Mouse (Mus musculus) ES-E14 (cell line): Measurements from ENCODE around the gene Tmed1. TPM values are rescaled to one million over a fixed set of nuclear protein-coding genes. Genes with fewer than 3 reads are reported as not detected.

Experiments used
- DNase-seq: peaks from one replicate; pipeline ENCODE4 v3.0.0-alpha.2; 2013; ENCODE audit warnings: low read depth, low spot score
- H3K27ac ChIP-seq: 2 replicates; pipeline ENCODE4 v1.5.1; 2012; ENCODE audit warnings: low read depth, mild to moderate bottlenecking, low read length, moderate library complexity, mixed read lengths; ENCODE audit not compliant: poor library complexity, insufficient read depth, severe bottlenecking
- H3K36me3 ChIP-seq: 2 replicates; pipeline ENCODE4 v1.6.1; 2012; ENCODE audit warnings: mild to moderate bottlenecking, low read length, moderate library complexity, mixed read lengths; ENCODE audit not compliant: control insufficient read depth, poor library complexity, insufficient read depth, severe bottlenecking
- H3K4me1 ChIP-seq, 2 experiments: fragments of 150-350 bp in 1 of 2; sonication (generic) in 1 of 2; 2 replicates each; pipeline ENCODE4 v1.6.1; 2012; ENCODE audit warnings: low read length in 2 of 2, mild to moderate bottlenecking in 1 of 2, mixed read lengths in 1 of 2; ENCODE audit not compliant: control insufficient read depth in 2 of 2, insufficient read depth in 2 of 2, poor library complexity in 1 of 2
- H3K4me3 ChIP-seq, 2 experiments: fragments of 150-350 bp in 1 of 2; sonication (generic) in 1 of 2; 2 replicates each; pipeline ENCODE4 v1.5.1; 2012; ENCODE audit warnings: low read length in 2 of 2, low read depth in 1 of 2, mild to moderate bottlenecking in 1 of 2, mixed read lengths in 1 of 2; ENCODE audit not compliant: insufficient read depth in 1 of 2, poor library complexity in 1 of 2, severe bottlenecking in 1 of 2
- H3K9ac ChIP-seq: 2 replicates; pipeline ENCODE4 v1.6.1; 2012; ENCODE audit warnings: low read depth, mild to moderate bottlenecking, low read length, mixed read lengths; ENCODE audit not compliant: poor library complexity, insufficient read depth, severe bottlenecking
- H3K9me3 ChIP-seq: fragments of 150-350 bp; sonication (generic); 2 replicates; pipeline ENCODE4 v1.6.1; 2012; ENCODE audit warnings: low read depth, mild to moderate bottlenecking, low read length; ENCODE audit not compliant: control insufficient read depth, insufficient read depth
- CHD2 ChIP-seq: IDR thresholded peaks from 2 replicates; pipeline ENCODE4 v1.6.1; 2014; ENCODE audit warnings: mild to moderate bottlenecking, low read depth, low read length, inconsistent platforms
- HCFC1 ChIP-seq: IDR thresholded peaks from 2 replicates; pipeline ENCODE4 v1.6.1; 2012; ENCODE audit warnings: low read length, inconsistent platforms, borderline replicate concordance; ENCODE audit not compliant: insufficient read depth
- MAFK ChIP-seq: IDR thresholded peaks from 2 replicates; pipeline ENCODE4 v1.6.1; 2014; ENCODE audit warnings: mild to moderate bottlenecking, low read depth, low read length, inconsistent platforms; ENCODE audit not compliant: insufficient read depth
- ZC3H11A ChIP-seq: IDR thresholded peaks from 2 replicates; pipeline ENCODE4 v1.6.1; 2012; ENCODE audit warnings: low read depth, mild to moderate bottlenecking, inconsistent platforms, low read length, borderline replicate concordance
- ZNF384 ChIP-seq: IDR thresholded peaks from 2 replicates; pipeline ENCODE4 v1.6.1; 2012; ENCODE audit warnings: low read depth, low read length, inconsistent platforms
- in situ Hi-C, 2 experiments: fragments of 600-800 bp; cut with MboI; formaldehyde crosslinking; loops; one replicate each; pipeline ENCODE4 v1.15.1; 2025; ENCODE audit warnings: low sequenced_read_pairs in 2 of 2, inconsistent platforms in 1 of 2; ENCODE audit not compliant: unreplicated experiment in 2 of 2
- total RNA-seq: library from RNA; depleted of rRNA; stranded (reverse); fragments of 300-350 nt; gene quantifications from 2 replicates; pipeline ENCODE4 v1.2.3, GENCODE M21; 2012; rRNA removed

Tmed1 gene
- 133 and 191 TPM in 2 replicates for total RNA-seq

DNA sequence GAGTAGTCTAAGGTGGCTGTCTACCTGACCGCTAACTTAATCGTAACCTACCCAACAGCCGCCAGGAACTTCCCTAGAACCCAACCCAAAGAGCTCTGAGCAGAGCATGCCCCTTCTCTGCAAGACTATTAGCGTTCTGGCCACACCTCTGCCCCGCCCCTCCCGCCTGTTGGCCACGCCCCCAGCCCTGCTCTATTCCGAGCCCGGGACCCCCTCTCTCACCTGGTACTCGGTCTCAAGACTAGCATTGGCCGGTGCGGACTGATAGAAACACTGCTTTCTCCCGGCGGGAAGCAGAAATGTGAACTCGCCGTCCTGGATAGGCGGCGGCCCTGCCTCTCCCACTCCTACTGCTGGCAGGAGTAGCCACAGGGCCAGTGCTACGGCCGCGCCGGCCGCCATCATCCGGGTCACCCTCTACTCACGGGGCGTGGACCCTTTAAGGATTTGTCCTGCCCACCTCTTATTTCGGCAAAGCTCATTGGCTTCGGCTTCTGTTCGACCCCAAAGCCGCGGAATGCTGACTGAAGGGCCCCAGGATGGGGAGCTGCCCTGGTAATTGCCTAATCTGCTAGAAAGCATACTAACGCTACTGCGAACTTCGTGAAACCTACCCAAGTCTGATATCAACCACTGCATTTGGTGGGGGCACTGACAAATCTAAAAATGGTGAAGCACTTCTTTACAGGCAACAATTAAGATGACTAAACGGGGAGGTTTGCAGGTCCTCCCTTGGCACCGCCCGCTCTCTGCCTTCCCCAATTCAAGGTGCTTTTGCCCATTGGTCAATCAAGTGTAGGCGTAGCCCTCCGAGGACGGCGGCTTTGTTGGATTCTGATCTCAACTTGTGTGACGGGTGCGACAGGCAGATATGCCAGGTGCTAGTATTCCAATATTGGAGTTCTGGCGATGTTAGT is at the start of gene Tmed1:
Gene Tmed1 (minus strand): TSS at position 481 of the 917 bp plus-strand sequence.
- TF ChIP-seq MAFK, result no peak
- TF ChIP-seq HCFC1, result peak; percentile 74
- Histone ChIP-seq H3K9ac (peak within 1 kb of the TSS; percentile 99), H3K4me1 (peaks cover 0 to 8% of the 10 kb centered on the region in 2 experiments; a peak in 1 of 4 replicates), H3K9me3 (no peaks in the 10 kb centered on the region), H3K4me3 (peak within 1 kb of the TSS; percentile 88 to 99), H3K36me3 (peaks cover 40% of the 10 kb centered on the region), H3K27ac (peak within 1 kb of the TSS; percentile 96)
- in situ Hi-C loops, result no loop called here
- peak; percentile 94 for DNase-seq

DNA sequence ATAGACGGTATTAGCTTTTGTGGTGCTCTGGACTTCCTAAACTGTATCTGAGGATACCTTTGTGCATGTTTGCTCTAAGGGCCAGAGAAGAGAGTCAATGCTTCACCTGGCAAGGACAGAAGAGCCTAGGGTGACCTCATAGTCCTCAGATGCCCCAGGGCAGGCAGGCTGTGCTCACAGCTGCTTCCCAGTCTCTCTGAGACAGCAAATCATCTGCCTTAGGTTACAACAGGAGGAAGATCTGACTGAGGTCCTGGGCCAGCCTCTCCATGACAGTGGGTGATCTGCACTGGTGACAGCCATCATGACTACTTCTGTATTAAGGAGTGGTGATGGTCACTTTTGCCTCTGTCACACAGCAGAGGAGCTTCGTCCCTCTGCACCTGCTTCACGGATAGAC is 49.1 kb upstream of the Tmed1 start:
- Histone ChIP-seq H3K4me3 (no peak overlapping the region), H3K27ac (no peak overlapping the region), H3K4me1 (peaks cover 17 to 29% of the 10 kb centered on the region in 2 experiments), H3K9ac (no peak overlapping the region), H3K36me3 (peaks cover 13% of the 10 kb centered on the region; the same call in 1 of the 2 replicates), H3K9me3 (no peaks in the 10 kb centered on the region)
- no peak for DNase-seq
- in situ Hi-C loops, result no loop called here
- TF ChIP-seq ZC3H11A (no peak), ZNF384 (no peak), MAFK (no peak), CHD2 (no peak), HCFC1 (no peak)

DNA sequence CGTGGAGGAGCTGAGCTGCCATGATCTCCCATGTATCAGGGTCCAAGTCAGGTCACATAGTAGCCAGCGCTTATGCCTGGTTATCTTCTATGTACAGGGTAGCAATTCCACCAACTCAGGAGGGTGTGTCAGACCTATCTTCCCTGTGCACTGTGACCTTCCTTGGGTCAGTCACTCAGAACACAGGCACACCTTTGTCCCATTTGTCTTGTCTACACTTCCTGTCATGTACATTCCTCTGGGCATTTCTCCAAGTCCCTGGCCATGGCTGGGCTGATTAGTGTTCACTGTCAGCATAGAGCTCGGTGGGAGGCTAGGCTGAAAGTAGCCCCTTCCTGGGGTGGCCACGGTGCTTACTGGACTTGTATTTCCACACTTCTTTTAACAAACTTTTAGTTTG is 48.3 kb upstream of the Tmed1 start:
- peaks cover 17% of the 10 kb centered on the region; the same call in 1 of the 2 replicates for H3K36me3 ChIP-seq
- peaks cover 17 to 33% of the 10 kb centered on the region in 2 experiments for H3K4me1 ChIP-seq
- H3K9ac ChIP-seq, result no peak overlapping the region
- TF ChIP-seq MAFK (no peak), HCFC1 (no peak), CHD2 (no peak), ZC3H11A (no peak), ZNF384 (no peak)
- H3K9me3 ChIP-seq, result no peaks in the 10 kb centered on the region
- H3K4me3 ChIP-seq, result no peak overlapping the region
- DNase-seq, result no peak
- no peak overlapping the region; the same call in 1 of the 2 replicates for H3K27ac ChIP-seq
- in situ Hi-C loops, result no loop called here

DNA sequence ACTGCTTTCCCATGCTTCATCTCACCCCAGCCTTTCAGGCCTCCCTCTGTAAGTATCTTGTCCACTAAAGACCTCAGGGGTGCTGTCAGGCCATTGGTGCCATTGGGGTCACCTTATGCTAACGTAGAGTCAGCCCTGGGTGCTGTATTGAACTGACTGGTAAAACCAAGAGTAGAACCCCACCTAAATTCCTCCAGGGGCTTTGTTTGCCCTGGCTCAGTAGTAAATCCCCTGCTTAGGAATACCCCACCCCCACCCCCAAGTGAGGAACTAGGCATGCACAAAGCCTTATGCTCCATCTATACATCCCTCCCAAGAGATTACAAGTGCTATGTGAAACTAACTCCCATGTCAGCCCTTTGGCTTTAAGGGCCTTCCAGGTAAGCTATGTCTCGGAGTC is 47.5 kb upstream of the Tmed1 start:
- no peak for DNase-seq
- Histone ChIP-seq H3K27ac (peak overlapping the region; percentile 71), H3K9ac (no peak overlapping the region), H3K4me1 (peaks cover 17 to 34% of the 10 kb centered on the region in 2 experiments), H3K9me3 (no peaks in the 10 kb centered on the region), H3K4me3 (no peak overlapping the region), H3K36me3 (peaks cover 17% of the 10 kb centered on the region; the same call in 1 of the 2 replicates)
- in situ Hi-C loops, result no loop called here
- TF ChIP-seq ZC3H11A (no peak), CHD2 (no peak), MAFK (no peak), HCFC1 (no peak), ZNF384 (no peak)
